Mouse (Mus musculus) ES-E14 (cell line): ENCODE measurements at regions not wholly inside any gene's neighbourhood (a gene's known extent, or its start where the extent isn't known, plus 50 kb on each side); places are given as distances from the start of the nearest gene placed in this dataset.

Source experiments
- MAFK ChIP-seq: IDR thresholded peaks from 2 replicates; pipeline ENCODE4 v1.6.1; 2014; ENCODE audit warnings: mild to moderate bottlenecking, low read depth, low read length, inconsistent platforms; ENCODE audit not compliant: insufficient read depth
- ZC3H11A ChIP-seq: IDR thresholded peaks from 2 replicates; pipeline ENCODE4 v1.6.1; 2012; ENCODE audit warnings: low read depth, mild to moderate bottlenecking, inconsistent platforms, low read length, borderline replicate concordance
- ZNF384 ChIP-seq: IDR thresholded peaks from 2 replicates; pipeline ENCODE4 v1.6.1; 2012; ENCODE audit warnings: low read depth, low read length, inconsistent platforms

DNA sequence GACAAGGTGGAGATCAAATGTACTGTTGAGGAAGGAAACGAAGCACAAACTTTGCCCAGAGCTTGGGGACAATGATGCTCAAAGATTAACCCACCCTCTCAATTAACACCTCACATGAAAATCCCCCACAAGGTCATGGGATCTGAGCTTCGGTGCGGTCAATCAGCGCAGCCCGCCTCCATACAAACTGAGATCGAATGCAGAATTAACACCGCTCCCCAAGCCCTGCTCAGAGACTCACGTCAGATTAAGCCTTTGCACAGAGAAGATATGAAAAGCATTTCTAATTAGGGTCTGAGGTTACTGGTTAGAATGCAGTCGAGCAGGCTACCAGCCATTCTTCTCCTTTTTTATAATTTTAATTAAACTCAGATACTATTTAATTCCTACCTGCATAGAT, 243.7 kb downstream of the Nr2f2 start:
- no peak for TF ChIP-seq ZNF384
- no peak for TF ChIP-seq ZC3H11A
- no peak for TF ChIP-seq MAFK
